Mouse (Mus musculus): ENCODE data around the gene Gm17334.

Gm17334 gene

GRCm38 (mm10) chr11:53748614-53749013 lies 24.4 kb downstream of the Gm17334 start:
- DNase-seq (ENCODE audit: low read depth, low spot score), result no peak

DNA sequence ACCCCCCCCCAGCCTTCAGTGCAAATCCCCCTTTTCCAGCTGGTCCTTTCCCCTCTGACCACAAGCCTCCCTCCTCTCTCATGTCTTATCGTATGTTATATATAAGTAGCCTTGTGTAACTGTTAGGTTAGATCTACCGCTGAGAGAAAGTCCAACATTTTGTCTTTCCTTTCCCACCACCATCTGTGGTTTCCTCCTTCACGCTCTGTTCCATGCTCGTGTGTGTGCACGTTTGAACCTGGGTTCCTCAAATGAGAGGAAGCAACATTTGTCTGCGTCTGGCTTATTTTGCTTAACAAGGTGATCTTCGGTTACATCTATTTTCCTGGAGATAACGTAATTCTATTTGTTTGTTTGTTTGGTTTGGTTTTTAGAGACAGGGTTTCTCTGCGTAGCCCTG lies 25.0 kb downstream of the Gm17334 start:
- DNase-seq (ENCODE audit: low read depth, low spot score), result no peak

- DNase-seq (ENCODE audit: low read depth, low spot score), result no peak
Measured at GRCm38 (mm10) chr11:53745260-53745659, 27.7 kb downstream of the Gm17334 start.

DNA sequence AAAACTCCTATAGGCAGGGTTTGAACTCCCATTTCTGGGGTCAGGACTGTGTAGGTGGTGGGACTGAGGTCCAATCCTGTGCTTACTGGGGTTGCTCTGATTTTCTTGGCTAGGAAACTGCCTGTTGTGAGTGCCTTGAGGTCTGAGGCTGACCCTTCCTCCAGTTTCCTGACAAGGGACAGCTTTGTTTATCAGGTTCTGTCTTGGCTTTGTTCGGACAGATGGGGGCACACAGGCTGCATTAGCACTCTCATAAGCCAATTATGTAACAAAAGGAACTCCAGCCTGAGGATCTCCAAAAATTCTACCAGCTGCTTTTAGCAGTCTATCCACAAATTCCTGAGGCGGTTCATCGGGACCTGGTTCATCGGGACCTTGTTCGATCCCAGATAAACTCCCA lies 30.6 kb downstream of the Gm17334 start:
- DNase-seq (ENCODE audit: low read depth, low spot score), result peak; percentile 43

DNA sequence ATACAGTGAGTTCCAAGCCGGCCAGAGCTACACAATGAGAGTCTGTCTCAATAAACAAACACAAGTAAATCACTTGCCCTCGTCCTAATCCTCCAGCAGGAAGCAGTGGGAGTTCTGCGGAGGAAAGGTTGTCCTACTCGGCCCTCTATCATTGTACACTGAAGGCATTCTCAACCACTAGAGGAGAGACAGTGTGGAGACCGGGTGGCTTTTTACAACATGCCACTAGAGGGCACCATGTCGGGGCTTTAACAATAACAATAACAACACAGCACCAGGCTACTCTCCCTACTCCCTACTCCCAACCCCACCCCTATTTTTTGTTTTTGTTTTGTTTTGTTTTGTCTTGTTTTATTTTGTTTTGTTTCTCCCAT lies 35.4 kb downstream of the Gm17334 start:
- peak; percentile 67 for DNase-seq (ENCODE audit: low read depth, low spot score)

- DNase-seq (ENCODE audit: low read depth, low spot score), result peak; percentile 87
Measured at GRCm38 (mm10) chr11:53736771-53737572, 36.0 kb downstream of the Gm17334 start.

DNA sequence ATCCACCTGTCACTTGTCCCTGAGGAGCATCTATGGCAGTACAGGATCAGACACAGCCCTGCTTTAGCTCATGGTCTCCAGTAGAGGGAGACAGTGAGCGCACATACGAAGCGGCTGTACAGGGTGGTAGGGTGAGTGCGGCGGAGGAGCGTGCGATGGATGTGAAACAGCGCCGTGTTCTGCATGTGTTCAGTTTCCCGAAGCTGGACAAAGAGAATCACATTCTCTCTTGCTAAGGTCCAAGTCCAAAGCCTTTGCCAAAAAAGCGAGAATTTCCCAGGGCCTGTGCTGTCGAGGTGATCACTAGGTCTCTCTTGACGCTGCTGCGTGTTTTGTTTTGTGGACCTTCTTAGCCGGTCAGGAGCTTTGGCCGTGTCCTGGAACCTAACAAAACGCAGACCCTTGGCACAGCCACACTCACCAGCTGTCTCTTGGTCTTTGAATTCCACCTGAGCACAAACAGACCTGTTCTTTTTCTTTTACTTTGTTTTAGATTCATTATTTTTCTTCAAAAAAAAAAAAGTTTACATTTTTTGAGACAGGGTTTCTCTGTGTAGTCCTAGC lies 37.2 kb downstream of the Gm17334 start:
- peak; percentile 90 for DNase-seq (ENCODE audit: low read depth, low spot score)

DNA sequence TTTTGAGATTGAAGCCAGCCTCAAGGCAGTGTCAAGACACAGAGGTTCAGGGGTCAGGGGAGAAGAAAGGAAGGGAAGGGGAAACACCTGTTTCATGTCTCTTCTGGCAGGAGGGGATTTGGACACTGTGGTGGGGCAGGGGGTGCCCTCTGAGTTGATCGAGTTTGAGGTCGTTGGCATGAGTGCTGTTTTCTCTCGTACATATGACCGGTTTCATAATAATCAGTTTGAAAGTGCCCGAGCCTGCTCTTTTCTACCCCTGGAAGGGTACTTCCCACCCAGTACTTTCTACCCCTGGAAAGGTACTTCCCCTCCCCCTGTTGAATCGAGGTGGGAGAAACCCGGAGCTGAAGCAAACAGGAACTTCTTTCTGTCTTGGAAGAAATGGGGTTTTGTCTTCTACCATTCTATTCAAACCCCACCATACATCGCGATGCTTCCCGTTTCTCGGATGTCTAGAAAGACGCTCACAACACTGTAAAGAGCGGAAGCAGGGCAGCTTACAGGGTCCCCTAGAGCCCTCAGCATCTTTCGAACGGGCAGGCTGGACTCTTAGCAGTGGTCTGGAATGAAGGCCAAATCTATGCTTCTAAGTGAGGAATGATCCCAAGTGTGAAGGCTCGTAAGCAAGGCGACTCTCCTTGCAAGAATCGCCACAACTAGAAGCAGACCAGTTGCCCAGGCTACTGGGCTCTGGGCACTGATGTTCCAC lies 37.9 kb downstream of the Gm17334 start:
- no peak for DNase-seq (ENCODE audit: low read depth, low spot score)

DNA sequence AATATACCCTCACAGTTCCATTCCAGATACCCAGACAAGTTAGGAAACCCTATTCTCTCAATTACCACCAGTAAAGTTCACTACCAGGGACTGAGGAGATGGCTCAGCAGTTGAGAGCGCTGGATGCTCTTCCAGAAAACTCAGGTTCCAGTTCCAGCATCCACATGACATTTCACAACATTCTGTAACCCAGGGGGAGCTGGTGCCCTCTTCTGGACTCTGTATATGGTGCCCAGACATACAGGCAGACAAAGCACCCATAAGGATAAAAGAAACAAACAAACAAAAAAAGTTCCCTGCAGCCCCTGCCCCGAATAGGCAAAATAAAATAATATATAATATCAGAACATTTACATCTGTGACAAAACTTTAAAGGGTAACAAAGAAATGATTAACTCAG lies 38.6 kb downstream of the Gm17334 start:
- no peak for DNase-seq (ENCODE audit: low read depth, low spot score)

GRCm38 (mm10) chr11:53733824-53734223 lies 39.2 kb downstream of the Gm17334 start:
- DNase-seq (ENCODE audit: low read depth, low spot score), result peak; percentile 19

- no peak for DNase-seq (ENCODE audit: low read depth, low spot score)
Measured at GRCm38 (mm10) chr11:53732244-53732643, 40.7 kb downstream of the Gm17334 start.

GRCm38 (mm10) chr11:53731457-53731856 lies 41.5 kb downstream of the Gm17334 start:
- no peak for DNase-seq (ENCODE audit: low read depth, low spot score)
